Mouse (Mus musculus): ENCODE measurements around the gene Gm28308. TPM values are rescaled to one million over a fixed set of nuclear protein-coding genes. Genes with fewer than 3 reads are reported as not detected.

Gm28308 gene
- polyA plus RNA-seq, 1 experiment from 2014 or later, result not detected

- ATAC-seq (ENCODE audit: low read depth) (no peak), DNase-seq (no peak)
- no peak overlapping the region for H3K9ac ChIP-seq
- H3K36me3 ChIP-seq, result no peaks in the 10 kb centered on the region
- 17% methylated on average over 14 of the region's 14 CpGs for WGBS (ENCODE audit: insufficient replicate concordance)
- H3K4me3 ChIP-seq (replicated peaks), result no peak overlapping the region
- no peak overlapping the region for H3K27ac ChIP-seq
- H3K9me3 ChIP-seq (replicated peaks), result no peaks in the 10 kb centered on the region
- H3K4me1 ChIP-seq (replicated peaks), result peaks cover 9% of the 10 kb centered on the region
- H3K4me2 ChIP-seq, result no peak overlapping the region
- H3K27me3 ChIP-seq, result peaks cover 100% of the 10 kb centered on the region
Measured at GRCm38 (mm10) chr6:52167736-52168161, 45.4 kb downstream of the Gm28308 start.

GRCm38 (mm10) chr6:52167176-52167575 lies 46.0 kb downstream of the Gm28308 start:
- H3K36me3 ChIP-seq, result no peaks in the 10 kb centered on the region
- no peaks in the 10 kb centered on the region for H3K9me3 ChIP-seq (replicated peaks)
- H3K27ac ChIP-seq, result no peak overlapping the region
- H3K27me3 ChIP-seq, result peaks cover 99% of the 10 kb centered on the region
- DNase-seq, result no peak
- H3K4me2 ChIP-seq, result no peak overlapping the region
- no peak overlapping the region for H3K4me3 ChIP-seq (replicated peaks)
- no peak overlapping the region for H3K9ac ChIP-seq
- H3K4me1 ChIP-seq (replicated peaks), result peaks cover 3% of the 10 kb centered on the region
- 22% methylated on average over 1 of the region's 1 CpGs for WGBS (ENCODE audit: insufficient replicate concordance)
- ATAC-seq (ENCODE audit: low read depth), result no peak

DNA sequence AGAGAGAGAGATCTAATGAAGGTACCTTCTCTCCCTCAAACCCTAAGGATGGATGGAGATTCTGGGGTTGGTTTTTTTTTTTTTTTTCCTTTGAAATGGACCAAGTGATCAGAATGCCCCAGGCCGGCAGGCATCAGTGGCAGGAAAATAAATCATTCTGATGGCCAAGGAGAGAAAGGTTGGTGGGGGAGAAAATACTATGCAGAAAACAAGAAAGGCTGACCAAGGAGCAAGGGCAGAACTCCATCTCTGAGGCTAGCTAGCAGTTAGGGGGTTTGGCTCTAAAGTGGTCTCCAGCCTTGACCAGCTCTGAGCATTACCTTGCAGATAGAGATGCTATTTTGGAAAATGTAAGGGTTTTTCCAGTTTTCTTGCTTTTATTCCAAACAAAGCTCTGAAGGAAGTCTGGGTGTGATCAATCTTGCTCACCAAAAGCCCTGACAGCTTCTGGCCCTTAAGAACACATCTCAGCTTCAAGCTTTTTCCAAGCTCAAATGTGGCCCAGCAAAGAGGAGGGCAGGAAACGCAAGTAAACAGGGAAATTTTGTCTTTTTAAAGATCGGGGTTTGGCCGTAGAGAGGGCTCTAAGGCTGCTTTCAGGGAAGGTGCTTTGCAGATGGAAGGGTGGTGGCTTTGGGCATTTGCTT lies 46.6 kb downstream of the Gm28308 start:
- no peak overlapping the region for H3K27ac ChIP-seq
- 0 out of 2 replicates have a peak, but pooled peaks cover 3% of the 10 kb centered on the region for H3K4me1 ChIP-seq (replicated peaks)
- no peaks in the 10 kb centered on the region for H3K9me3 ChIP-seq (replicated peaks)
- no peak overlapping the region for H3K9ac ChIP-seq
- H3K27me3 ChIP-seq, result peaks cover 99% of the 10 kb centered on the region
- DNase-seq (no peak), ATAC-seq (ENCODE audit: low read depth) (no peak)
- WGBS (ENCODE audit: insufficient replicate concordance), result 8% methylated on average over 4 of the region's 4 CpGs
- no peak overlapping the region for H3K4me3 ChIP-seq (replicated peaks)
- no peaks in the 10 kb centered on the region for H3K36me3 ChIP-seq
- no peak overlapping the region for H3K4me2 ChIP-seq

- peak overlapping the region; percentile 22; the same call in 1 of the 2 replicates for H3K4me3 ChIP-seq (replicated peaks)
- peak overlapping the region; percentile 6; the same call in 1 of the 2 replicates for H3K9ac ChIP-seq
- no peak for DNase-seq
- peak overlapping the region; percentile 43; the same call in 1 of the 2 replicates for H3K27ac ChIP-seq
- WGBS (ENCODE audit: insufficient replicate concordance), result 4% methylated on average over 28 of the region's 28 CpGs
- 0 out of 2 replicates have a peak, but pooled peaks cover 3% of the 10 kb centered on the region for H3K4me1 ChIP-seq (replicated peaks)
- no peak for ATAC-seq (ENCODE audit: low read depth)
- no peaks in the 10 kb centered on the region for H3K9me3 ChIP-seq (replicated peaks)
- H3K27me3 ChIP-seq, result peaks cover 98% of the 10 kb centered on the region
- peak overlapping the region; percentile 34 for H3K4me2 ChIP-seq
- H3K36me3 ChIP-seq, result no peaks in the 10 kb centered on the region
Measured at GRCm38 (mm10) chr6:52165441-52166370, 47.4 kb downstream of the Gm28308 start.

DNA sequence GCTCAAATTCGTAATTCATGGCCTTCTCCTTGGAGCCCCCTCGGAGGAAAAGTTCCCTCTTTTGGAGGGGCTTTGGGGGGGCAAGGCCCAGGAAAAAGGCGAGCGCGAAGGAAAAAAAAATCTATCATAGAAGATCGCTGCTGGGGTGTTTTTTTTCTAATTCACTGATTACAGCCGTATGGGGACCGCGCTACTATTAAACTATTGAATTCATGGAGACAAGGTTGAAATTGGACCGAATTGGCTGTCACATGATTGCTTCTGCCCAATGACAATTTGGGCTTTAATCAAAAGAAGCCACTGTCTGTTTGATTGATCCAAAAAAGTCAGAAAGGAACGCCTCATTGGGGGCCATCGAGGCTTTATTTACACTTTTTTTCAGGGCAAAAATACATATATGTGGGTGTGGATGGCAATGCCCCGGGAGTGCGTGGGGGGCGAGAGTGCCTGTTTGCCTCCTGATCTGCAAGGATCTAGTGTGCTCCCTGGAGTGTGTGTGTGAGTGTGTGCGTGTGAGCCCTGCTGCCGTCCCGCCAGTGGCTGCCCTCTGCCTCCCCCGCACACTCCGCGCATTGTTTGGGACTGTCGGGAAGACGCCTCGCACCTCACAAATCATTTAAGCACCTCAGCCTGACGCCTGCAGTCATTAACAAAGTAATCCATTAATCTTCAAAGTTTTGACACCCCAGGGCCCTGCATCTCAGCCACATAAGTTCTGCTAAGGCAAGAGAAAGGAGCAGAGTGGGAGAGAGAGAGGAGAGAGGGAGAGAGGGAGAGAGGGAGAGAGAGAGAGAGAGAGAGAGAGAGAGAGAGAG lies 48.3 kb downstream of the Gm28308 start, which contains the start of gene Hoxa2:
Hoxa2 (minus strand) TSS at position 206 of the 815 bp plus-strand sequence.
- Histone ChIP-seq H3K27ac (peak within 1 kb of the TSS; percentile 43; the same call in 1 of the 2 replicates), H3K9me3 (replicated peaks) (no peaks in the 10 kb centered on the region), H3K4me2 (peak within 1 kb of the TSS; percentile 51), H3K4me1 (replicated peaks) (no peaks in the 10 kb centered on the region), H3K27me3 (peaks cover 98% of the 10 kb centered on the region), H3K36me3 (no peaks in the 10 kb centered on the region), H3K4me3 (replicated peaks) (peak within 1 kb of the TSS; percentile 38), H3K9ac (peak within 1 kb of the TSS; percentile 50)
- no peak for DNase-seq
- 1% methylated on average over 25 of the region's 25 CpGs for WGBS (ENCODE audit: insufficient replicate concordance)
- no peak for ATAC-seq (ENCODE audit: low read depth)

DNA sequence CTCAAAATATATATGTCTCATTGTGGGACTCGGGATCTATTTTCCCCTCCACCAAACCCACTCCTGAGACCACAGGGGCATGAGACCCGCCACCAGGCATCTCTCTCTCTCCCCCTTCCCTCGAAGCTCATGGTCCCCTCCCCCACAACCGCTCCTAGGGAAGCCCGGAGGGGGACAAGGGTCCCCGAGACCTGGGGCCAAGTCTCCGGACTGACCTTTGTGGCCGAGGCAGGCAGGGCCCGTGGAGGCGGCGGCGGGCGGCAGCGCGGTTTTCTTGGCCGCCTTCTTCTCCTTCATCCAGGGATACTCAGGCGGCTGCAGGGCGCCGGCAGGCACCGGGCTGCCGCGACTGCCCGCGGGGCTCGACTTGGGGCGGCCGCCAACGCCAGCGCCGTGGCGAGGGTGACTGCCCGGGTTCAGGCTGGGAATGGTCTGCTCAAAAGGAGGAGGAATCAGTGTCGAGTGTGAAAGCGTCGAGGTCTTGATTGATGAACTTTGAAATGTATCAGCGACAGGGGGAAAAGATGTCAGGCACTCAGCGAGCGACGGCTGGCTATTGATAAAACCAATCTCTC lies 49.0 kb downstream of the Gm28308 start:
- peaks cover 98% of the 10 kb centered on the region for H3K27me3 ChIP-seq
- peak overlapping the region; percentile 51 for H3K4me2 ChIP-seq
- no peak for DNase-seq
- whole genome bisulfite sequencing (ENCODE audit: insufficient replicate concordance), result 2% methylated on average over 39 of the region's 39 CpGs
- H3K27ac ChIP-seq, result peak overlapping the region; percentile 29; the same call in 1 of the 2 replicates
- H3K9ac ChIP-seq, result peak overlapping the region; percentile 50
- H3K9me3 ChIP-seq (replicated peaks), result no peaks in the 10 kb centered on the region
- H3K36me3 ChIP-seq, result no peaks in the 10 kb centered on the region
- H3K4me3 ChIP-seq (replicated peaks), result peak overlapping the region; percentile 38
- no peaks in the 10 kb centered on the region; the same call in 1 of the 2 replicates for H3K4me1 ChIP-seq (replicated peaks)
- no peak for ATAC-seq (ENCODE audit: low read depth)

- DNase-seq (no peak), ATAC-seq (ENCODE audit: low read depth) (no peak)
- Histone ChIP-seq H3K4me3 (replicated peaks) (peak overlapping the region; percentile 16), H3K27ac (peak overlapping the region; percentile 31), H3K9ac (peak overlapping the region; percentile 50; the same call in 1 of the 2 replicates), H3K36me3 (no peaks in the 10 kb centered on the region), H3K4me2 (peak overlapping the region; percentile 51), H3K9me3 (replicated peaks) (no peaks in the 10 kb centered on the region), H3K4me1 (replicated peaks) (peaks cover 2% of the 10 kb centered on the region; the same call in 1 of the 2 replicates), H3K27me3 (peaks cover 98% of the 10 kb centered on the region)
- WGBS (ENCODE audit: insufficient replicate concordance), result 7% methylated on average over 17 of the region's 17 CpGs
Measured at GRCm38 (mm10) chr6:52163366-52164031, 49.6 kb downstream of the Gm28308 start.

- no peak for ATAC-seq (ENCODE audit: low read depth)
- peak overlapping the region; percentile 50; the same call in 1 of the 2 replicates for H3K9ac ChIP-seq
- peaks cover 5% of the 10 kb centered on the region; the same call in 1 of the 2 replicates for H3K4me1 ChIP-seq (replicated peaks)
- peak overlapping the region; percentile 51 for H3K4me2 ChIP-seq
- H3K27ac ChIP-seq, result peak overlapping the region; percentile 31; the same call in 1 of the 2 replicates
- 10% methylated on average over 14 of the region's 14 CpGs for WGBS (ENCODE audit: insufficient replicate concordance)
- no peaks in the 10 kb centered on the region for H3K36me3 ChIP-seq
- H3K9me3 ChIP-seq (replicated peaks), result no peaks in the 10 kb centered on the region
- peak overlapping the region; percentile 16 for H3K4me3 ChIP-seq (replicated peaks)
- H3K27me3 ChIP-seq, result peaks cover 98% of the 10 kb centered on the region
- no peak for DNase-seq
Measured at GRCm38 (mm10) chr6:52162611-52163365, 50.4 kb downstream of the Gm28308 start.

- no peak overlapping the region for H3K4me2 ChIP-seq
- no peak overlapping the region for H3K27ac ChIP-seq
- no peaks in the 10 kb centered on the region for H3K9me3 ChIP-seq (replicated peaks)
- DNase-seq, result no peak
- ATAC-seq (ENCODE audit: low read depth), result no peak
- H3K4me1 ChIP-seq (replicated peaks), result peaks cover 5% of the 10 kb centered on the region; the same call in 1 of the 2 replicates
- no peak overlapping the region for H3K4me3 ChIP-seq (replicated peaks)
- H3K36me3 ChIP-seq, result no peaks in the 10 kb centered on the region
- H3K27me3 ChIP-seq, result peaks cover 98% of the 10 kb centered on the region
- 34% methylated on average over 1 of the region's 1 CpGs for WGBS (ENCODE audit: insufficient replicate concordance)
- no peak overlapping the region for H3K9ac ChIP-seq
Measured at GRCm38 (mm10) chr6:52162093-52162380, 51.1 kb downstream of the Gm28308 start.

All from liver, embryonic 13.5 days (tissue).